Mouse (Mus musculus) fat pad, adult 2 months (tissue): Measurements from ENCODE around the gene Tpm1.

Source experiments
- DNase-seq: peaks from one replicate; pipeline ENCODE4 v3.0.0-alpha.2; 2011; ENCODE audit warnings: low read depth, low spot score; ENCODE audit errors: extremely low read depth

Tpm1 gene

DNA sequence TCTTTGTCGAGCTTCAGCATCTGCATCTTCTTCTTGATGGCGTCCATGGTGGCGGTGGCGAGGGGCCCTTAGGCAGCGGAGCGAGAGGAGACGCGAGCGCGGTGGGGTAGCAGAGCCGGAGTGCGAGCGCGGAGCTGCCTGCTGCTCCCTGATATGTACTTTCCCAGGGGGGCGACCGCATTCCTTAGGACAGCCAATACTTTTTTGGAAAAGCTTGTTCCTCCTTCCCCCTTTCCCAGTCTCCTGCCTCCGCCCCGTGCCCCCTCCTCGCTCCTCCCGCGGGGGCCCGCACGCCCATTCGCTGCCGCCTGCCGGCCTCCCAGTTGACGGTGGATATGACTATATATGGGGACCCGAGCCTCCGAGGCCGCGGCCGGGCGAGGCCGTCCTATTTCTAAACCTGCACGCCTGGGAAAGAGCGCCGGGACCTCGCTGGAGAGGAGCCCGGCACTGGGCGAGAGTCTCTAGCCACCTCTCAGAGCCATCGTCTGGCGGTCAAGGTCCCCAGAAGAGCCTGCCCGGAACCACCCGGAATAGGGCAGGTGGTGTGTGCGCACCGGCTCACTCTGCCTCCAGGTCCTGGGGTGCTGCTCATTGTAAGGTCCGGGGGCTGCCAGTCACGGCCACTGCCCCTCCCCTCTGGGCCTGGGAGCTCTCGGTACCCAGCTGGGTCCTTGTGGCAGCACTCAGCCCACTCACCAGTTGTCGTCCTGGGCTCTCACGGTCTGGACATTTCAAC is at the start of gene Tpm1:
Gene Tpm1, minus strand, starts transcription at position 321 of the 739 bp plus-strand sequence.
- DNase-seq: no peak

- DNase-seq: no peak
Measured at GRCm38 (mm10) chr9:67094371-67094770, 45.2 kb upstream of the Tpm1 start.

DNA sequence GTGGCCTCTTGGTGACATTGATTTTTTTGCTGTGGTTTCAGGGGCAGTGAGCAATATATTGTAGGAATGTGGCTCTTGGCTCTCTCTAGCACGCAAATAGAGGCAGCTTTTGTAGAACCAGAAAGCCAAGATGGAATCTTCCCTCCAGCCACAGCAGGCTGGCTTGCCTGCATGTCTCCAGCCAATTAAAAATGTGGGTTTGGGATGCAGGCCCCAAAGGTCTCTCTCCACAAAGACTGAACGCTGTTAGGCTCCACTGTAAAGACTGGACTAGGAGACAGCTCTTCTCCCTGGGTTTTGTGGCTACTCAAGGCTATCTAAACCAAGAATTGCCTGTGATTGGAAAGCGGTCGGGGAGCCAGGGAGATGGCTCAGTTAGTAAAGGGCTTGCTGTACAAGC is 43.0 kb upstream of the Tpm1 start:
- no peak for DNase-seq

DNA sequence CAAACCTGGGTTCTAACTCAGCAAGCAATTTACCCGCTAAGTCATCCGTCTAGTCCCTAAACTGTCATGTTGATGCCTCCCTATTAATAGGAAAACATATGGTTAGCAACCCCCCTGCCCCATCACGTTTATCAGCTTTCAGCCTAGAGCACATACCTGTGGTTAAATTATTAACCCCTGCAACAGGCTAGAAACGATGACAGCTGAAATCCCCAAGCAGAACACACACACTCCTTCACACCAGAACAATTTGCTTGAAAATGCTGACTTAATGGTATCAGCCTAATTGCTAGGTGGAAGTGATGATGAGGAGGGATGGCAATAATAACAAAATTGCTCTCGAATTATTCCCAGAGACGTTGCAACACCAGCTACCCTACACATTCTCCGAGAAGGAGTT is 42.4 kb upstream of the Tpm1 start:
- no peak for DNase-seq

GRCm38 (mm10) chr9:67091151-67091550 is 41.9 kb upstream of the Tpm1 start:
- no peak for DNase-seq

GRCm38 (mm10) chr9:67090633-67091045 is 41.4 kb upstream of the Tpm1 start:
- DNase-seq: no peak

- DNase-seq: no peak
Measured at GRCm38 (mm10) chr9:67089167-67089566, 40.0 kb upstream of the Tpm1 start.

- DNase-seq: no peak
Measured at GRCm38 (mm10) chr9:67083801-67084200, 34.6 kb upstream of the Tpm1 start.

DNA sequence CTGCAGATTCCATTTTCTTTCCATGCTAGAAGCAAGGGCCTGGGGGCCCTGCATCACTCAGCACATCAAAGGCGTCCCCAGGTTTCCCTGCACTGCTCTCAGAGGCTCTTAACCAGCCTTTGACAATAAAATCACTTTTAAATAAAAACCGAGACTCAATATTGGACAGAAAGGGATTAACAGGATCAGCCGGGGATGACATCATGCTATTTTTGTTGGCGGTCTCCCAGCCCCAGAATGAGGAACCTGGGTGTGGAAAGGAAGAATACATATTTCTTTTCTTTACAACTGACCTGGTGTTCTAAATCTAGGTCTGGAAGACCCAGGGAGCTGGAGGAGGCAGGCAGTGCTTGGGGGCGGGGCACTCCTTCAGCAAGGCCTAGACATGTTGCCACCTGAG is 32.5 kb upstream of the Tpm1 start:
- DNase-seq: no peak

GRCm38 (mm10) chr9:67077658-67078319 is 28.6 kb upstream of the Tpm1 start:
- no peak for DNase-seq

DNA sequence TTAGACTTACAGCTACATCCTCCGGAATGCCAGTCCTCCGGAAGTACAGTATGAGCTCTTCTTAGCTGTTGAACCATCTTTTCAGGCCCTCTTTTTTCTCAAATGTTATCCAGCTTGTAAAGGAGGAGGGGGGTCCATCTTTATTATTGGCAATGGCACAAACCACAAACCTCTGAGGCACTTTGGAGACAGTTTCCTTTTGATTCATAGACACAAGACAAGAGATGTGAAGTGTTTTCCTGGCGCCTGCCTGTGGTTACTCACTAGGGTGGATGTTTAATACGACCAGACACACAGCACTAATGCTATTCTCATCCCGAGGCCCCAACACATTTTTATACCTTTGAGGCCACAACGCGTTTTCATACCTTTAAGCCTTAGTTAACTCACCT is 28.1 kb upstream of the Tpm1 start:
- DNase-seq: no peak

DNA sequence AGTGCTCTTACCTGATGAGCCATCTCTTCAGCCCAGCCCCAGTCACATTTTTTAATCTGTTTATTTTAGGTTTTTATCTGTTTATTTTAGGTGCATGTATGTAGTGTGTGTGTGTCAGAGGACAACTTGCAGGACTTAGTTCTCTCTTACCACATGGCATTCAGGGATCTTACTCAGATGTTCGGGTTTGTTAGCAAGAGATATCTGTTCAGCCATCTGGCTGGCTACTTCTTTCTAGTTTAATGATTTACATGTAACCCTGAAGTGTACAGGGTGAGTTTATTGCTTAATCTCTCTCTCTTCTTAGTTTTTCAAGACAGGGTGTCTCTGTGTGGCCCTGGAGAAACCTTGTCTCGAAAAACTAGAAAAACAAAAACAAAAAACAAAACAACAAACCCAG is 23.0 kb upstream of the Tpm1 start:
- DNase-seq: no peak

- DNase-seq: no peak
Measured at GRCm38 (mm10) chr9:67071596-67071995, 22.4 kb upstream of the Tpm1 start.

- DNase-seq: no peak
Measured at GRCm38 (mm10) chr9:67071103-67071502, 21.9 kb upstream of the Tpm1 start.

GRCm38 (mm10) chr9:67066616-67067015 is 17.4 kb upstream of the Tpm1 start:
- no peak for DNase-seq

DNA sequence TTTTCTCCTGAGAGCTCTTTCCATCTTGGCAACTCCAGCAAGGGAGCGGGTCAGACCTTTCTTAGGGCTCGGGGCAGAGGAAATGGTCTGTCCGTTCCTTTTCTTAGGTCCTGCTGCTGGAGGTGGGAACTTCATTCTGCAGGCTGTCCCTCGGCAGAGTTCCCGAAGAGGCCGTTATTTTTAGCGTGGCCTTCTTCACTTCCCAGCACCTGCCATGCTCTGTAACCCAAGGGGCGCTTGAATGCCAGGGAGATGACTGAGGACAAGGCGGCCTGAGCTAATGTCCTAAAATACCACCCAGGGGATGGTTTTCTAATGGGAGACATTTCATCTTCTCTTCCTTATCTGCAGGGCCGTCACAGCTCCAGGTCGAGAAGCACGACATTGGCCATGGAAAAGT is 10.5 kb upstream of the Tpm1 start:
- DNase-seq: no peak

DNA sequence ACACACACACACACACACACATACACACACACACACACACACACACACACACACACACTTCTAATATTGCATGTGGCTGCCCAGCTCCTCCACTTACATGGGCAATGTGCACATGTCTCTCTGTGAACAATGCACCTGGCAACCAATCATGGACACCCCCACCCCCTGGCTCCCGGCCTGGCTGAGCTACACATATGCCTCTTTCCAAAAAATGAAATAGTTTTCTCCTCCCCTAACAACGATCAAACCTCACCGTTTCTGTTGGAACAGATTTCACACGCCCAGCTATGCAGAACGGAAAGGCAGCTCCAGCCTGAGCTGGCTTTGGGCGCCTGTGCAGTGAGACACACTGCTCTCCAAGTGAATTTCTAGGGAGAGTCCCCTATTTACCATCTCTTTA is 9.2 kb upstream of the Tpm1 start:
- no peak for DNase-seq

DNA sequence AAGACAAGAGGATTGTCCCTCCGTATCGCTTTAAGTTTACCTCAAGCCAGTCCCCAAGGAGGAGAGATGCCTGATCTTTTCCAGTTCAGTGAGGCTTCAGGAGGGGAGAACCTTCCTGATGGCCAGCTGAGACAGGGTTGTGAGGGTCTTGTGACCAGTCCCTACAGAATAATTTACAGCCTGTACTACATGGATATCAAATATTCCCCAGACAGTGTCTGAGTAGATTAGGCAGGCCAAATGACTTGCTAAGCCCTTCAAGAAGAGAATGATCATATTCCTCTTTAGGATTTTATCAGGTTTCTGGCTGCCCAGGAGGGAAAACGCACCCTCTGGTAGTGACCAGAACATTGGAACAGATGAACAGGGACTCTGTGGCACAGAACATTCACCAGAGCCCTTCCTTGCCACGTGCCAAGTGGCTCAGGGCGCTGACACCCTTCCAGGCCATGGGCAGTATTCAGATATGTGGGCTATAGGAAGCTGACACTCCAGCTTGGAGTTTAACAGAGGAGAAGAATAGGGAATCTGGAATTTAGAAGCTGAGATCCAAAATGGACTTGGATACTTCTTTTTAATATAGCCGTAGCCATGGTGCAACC is 1.6 kb upstream of the Tpm1 start:
- DNase-seq: no peak

DNA sequence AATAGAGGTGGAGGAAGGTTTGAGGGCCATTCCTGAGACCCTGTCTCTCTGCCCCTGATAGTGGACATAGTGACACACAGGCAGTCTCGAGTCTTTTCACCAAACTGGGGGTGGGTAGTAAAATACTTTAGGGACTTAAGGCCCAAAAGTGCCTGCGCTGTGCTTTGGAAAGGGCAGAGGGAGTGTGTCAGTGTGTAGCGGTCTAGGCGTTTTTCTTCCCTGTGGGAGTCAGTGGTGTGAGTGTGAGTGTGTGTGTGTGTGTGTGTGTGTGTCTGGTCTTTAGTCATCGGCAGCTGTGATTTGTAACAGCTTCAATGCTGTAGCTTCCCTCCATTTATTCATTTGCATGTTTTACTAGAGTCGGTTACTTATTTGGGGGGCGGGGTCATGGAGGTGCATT is 630 bp upstream of the Tpm1 start:
- DNase-seq: no peak

- no peak for DNase-seq
Measured at GRCm38 (mm10) chr9:67048483-67049085, 622 bp downstream of the Tpm1 start.

DNA sequence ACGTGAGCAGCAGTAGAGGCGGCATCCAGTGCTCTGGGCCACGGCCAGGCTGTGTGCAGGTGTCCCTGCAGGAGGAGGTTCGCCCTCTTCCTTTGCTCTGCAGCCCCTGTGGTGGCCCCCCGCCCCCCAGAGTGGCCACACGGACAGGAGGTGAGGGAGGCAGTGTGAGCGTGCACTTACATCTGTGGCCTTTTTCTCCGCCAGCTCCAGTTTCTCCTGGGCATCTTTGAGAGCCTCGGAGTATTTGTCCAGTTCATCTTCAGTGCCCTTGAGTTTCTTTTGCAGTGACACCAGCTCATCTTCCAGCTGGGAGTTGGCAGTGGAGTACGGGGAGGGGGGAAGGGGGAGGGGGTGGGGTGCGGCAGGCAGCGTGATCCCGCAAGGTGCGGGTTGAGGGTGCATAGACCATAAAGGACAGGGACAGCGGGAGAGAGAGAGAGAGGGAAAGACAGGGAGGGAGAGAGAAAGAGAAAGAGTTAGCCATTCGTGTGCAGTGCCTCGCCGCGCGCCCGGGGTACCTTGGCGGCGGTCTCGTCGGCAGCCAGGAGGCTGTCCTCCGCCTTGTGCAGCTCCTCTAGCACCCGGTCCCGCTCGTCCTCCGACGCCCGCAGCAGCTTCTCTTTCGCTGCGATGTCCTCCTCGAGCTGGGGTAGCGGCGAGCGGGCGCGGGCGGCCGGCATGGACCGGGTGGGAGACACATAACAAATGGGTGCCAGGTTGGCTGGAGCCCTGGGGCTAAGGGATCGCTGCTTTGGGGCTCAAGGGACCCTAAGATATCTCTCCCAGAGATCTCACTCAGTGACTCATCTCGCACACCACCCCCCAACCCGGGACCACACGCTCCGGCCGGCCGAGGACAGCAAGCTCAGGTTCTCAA is 1.4 kb downstream of the Tpm1 start:
- DNase-seq: no peak
